Mouse (Mus musculus) spleen, postnatal 36 days (tissue): ENCODE measurements around the gene 1700066M21Rik.
A peak's percentile ranks its signal among the peaks of the same experiment; 100 is the strongest.

Experiments
- DNase-seq, 2 experiments: peaks; one replicate each; pipeline ENCODE4 v3.0.0; 2022; ENCODE audit warnings: low spot score in 2 of 2, mixed read lengths in 1 of 2

1700066M21Rik gene

DNA sequence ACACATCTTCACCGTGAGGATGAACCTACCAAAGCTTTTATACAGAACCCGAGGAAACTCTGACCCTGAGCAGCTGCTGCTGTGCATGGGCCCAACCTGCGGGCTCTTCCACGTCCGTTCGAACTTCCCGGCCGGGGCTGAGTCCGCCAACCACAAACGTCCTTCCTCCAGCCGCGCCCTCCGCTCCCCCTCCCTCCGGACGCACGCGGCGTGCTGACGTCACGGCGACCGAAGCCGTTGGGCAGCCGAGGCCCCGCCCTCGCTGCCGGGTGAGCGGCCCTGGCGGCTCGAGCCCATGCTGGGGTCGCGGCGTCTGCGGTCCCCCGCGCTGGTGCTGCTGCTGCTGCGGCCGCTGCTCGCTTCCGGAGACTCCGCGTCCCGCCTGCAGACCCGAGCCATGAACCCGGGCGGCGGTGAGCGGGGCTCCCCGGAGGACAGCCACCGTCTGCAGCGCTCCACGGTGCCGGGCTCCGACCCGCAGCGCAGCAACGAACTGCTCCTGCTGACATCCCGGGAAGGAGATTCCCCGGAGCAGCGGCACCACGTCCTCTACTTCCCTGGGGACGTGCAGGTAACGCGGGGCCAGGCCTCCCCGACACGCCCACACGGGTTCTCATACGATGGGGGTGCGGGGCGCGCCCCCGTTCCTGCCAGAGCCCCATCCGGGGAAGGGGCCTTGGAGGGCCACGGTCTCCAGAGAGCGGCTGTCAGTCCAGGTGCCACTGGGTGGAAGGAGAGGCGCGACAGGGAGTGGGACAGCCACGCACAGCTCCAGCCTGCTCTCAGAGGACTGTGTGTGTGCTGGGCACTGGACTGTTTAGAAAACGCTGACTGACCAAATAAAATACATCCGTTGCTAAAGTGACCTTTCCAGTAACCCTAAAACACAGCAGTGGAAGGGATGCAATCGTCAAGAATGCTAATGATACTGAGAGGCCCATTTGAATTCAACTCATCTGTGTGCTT is at the start of gene 1700066M21Rik:
1700066M21Rik (plus strand) TSS at position 245 of the 966 bp plus-strand sequence.
- DNase-seq, result peak; percentile 94

DNA sequence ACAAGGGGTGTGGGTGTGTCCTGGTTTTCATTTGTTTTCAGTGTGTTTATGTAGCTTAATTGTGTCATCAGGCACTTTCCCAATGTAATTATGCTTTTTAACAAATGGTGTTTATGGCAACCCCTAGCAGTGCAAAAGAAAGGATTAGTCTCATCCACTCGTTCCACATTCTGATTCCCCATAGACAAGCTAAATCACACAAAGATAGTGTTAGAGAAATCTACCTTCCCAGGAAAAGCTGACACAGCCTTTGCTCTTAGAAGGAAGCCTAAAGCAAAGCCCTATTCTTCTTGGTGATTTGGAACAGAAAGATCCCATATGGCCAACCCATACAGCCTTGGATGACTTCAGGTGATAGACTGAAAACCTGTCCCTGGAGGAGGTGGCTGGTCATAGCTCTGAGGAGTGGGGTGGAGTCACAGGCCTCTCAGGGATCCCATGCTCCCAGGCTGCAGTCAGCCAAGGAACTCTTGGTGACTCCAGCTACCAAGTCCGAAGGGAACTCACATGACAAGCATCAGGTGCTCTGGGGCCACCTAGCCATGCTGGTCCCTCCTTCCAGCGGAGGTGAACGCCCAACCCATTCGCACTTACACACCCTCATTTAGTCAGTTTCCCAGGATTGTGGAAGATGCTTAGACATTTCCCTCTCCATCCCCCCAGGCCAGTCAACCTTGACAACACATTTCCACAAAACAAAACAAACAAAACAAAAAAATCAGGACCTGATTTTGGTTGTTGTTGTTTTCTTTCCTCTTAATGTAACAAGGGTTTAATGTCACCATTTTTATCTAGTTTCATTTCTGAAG is 47.9 kb upstream of the 1700066M21Rik start:
- no peak for DNase-seq

DNA sequence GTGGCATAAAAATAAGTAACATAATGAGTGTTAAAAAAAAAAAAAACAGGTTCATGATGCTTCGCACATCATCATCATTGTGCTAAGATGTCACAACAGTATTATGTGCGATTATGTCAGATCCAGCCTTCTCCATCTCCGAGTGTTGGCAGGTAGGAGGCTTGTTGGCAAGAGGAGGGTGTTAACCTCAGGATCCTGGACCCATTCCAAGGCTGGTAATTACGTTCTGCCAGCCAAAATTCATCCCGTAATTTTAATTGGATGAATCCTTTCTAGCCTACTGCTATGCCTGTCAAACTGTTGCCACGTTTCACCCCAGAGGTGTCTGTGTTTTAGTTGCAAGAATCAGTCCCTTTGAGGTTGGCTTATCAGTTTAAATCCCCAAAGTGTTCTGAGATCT is 47.2 kb upstream of the 1700066M21Rik start:
- DNase-seq, result no peak

DNA sequence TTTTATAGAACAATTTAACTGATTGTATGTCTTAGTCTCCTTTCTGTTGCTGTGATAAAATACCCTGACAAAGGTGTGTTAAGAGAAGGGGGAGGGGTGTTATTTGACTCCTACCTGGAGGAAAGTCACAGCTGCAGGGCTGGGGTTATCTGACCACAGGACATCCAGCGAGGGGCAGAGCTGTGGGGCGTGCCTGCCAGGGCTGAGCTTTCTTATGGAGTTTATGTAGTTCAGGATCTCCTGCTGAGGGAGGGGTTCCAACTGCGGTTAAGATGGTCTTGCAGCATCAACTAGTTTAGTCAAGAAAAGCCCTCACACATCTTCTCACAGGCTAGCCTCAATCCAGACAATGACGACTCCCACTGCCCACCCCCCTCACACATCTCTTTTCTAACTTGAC is 45.4 kb upstream of the 1700066M21Rik start:
- DNase-seq, result no peak

DNA sequence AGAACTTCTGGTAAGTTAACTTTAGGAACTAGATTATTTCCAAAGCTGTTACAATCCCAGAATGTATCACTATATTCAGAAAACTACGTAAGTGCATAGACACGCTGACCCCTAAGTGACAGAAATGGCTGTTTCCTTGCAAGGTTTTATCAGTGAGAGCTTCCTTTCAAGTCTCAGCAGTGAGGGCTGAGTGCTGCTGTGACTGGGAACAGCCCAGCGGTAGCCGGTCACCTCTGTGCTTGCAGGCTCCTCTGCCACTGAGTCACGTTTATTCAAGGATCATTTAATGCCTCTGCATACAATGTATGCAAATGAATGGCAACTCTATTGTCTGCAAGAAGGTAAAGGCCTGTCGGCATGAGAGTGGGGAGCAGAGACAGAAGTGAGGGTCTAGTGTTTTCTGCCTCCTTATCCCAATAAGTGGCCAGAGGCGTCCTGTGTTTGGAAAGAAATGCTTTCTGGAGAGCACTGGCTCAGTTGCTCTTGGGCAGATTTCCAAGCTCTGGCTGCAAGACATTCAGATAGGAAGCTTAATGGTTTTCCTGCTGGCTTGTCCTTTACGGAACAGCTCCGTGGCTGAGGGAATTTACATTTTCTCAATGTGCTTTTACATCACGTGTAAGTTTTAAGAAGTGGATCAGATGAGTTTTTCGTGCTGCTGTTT is 43.7 kb upstream of the 1700066M21Rik start:
- no peak for DNase-seq

DNA sequence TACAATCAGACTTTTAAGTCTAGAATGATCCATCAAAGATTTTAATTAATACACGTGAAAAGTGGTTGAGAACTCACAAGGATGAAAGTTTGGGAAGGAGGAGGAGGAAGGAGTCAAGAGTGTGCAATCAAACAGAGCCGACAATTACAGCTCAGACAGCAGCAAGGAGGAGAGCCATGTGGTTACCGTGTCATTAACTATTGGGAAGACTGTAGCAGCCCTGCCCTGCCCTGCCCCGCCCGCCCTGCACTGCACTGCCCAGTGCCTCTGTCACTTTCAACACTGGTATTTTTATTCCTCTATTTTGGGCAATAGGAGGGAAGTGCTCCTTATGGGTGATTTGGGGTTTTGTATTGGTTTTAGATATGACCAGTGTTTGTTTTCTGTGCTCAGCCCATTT is 42.2 kb upstream of the 1700066M21Rik start:
- no peak for DNase-seq

DNA sequence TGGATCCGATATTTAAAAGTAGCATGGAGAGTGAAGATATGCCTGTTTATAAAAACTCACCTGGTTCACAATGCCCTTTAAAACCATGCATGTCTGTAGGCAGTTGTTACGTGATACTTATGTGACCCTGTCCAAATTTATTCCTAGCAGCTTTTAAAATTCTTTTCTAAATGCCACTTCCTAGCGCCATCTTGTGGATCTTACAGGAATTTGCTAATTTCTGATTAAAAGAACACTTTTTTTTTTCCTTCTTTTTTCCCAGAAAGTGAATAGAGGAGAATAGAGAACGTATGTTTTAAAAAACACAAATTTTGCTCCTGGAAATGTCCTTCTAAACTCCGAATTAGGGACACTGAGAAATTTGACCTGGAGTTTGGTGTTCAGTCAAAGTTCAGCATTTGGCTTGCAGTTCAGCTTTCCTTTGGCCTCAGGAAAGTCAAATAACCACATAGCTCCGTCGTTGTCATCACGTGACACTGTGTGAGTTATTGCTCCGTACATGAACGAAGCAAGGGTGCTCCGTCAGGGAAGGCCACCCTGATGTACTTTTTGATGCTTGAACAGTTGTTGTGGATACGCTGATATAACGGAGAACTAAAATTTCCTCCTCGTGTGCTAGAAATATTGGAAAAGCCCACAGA is 38.1 kb upstream of the 1700066M21Rik start:
- DNase-seq, result no peak

DNA sequence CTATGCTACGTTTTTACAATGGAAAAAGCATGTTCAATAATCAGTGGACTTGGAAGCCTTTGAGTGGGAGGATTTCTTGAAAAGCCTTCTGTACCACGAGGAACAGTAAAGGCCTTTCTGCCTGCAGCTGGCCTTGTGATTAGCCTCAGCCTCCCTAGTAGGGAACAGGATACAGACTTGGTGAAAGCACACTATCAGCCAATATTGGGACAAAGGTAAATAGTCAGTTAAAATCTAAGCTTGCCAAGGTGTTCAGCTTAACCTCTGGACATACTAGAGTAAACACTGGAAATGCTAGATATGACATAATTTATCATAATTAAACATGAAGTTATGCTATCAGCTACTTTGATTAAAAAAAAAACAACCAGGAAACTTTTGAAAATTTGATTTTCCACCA is 36.2 kb upstream of the 1700066M21Rik start:
- DNase-seq, result no peak

DNA sequence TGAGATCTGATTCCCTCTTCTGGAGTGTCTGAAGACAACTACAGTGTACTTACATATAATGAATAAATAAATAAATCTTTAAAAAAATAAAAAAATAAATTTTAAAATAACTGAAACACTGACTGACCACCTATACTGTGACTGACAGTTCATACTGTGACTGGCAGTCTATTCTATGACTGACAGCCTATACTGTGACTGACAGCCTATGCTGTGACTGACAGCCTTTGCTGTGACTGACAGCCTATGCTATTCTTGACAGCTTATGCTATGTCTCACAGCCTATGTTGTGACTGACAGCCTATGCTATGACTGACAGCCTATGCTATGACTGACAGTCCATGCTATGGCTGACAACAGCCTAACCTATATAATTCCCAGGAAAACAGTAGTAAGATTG is 29.9 kb upstream of the 1700066M21Rik start:
- DNase-seq, result no peak

DNA sequence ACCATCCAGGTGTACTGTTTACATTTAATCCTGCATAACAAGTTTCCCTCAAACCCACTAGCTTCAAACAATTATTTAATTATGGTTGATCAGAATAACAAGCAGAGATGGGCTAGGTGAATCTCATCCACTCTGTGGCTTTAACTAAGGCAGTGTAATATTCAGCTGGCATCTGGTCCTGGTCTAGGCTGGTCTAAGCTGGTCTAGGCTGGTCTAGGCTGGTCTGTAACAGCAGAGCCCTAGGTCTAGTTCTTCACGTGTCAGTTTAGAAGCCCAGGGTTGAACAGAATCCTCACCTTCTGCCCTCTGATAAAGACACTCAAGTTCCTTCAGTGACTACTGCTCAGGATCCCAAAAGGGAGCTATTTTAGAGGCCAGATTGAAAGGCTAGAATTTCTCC is 25.5 kb upstream of the 1700066M21Rik start:
- DNase-seq, result no peak

DNA sequence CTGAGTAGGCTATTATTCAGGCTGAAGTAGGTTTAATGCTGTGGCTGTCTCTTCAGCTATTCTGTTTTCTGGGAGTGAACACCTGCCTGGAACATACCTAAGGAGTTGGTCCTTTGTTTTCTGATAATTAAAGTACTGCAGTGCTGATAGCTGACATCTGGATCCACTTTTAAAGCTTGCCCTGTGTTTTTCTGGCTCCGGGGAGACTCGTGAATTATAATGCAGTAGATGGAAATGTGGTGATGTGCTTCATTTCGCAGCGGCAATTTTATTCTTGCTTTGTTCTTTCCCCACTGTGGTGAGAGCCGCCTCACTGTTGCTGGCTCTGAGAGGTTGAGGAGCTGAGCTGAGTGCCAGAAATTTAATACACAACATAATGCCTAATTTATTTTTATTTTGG is 18.9 kb upstream of the 1700066M21Rik start:
- DNase-seq, result no peak

DNA sequence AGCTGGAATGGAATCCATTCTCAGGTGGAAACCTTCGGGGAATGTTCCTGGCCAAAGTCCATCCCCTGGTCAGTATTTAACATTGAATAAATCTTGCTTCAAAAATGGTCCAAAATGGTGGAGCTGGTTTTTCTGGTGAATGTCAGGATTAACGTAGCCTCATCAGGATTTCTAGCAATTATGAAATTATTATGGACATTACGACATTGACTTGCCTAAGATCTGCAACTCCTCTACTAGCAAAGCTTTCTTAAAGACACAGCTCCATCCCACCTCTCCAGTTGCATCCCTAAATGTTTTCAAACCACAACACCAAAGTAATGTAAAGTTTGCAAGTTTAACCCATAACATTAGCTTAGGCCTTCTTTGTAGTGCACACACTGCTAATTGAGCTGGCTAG is 10.0 kb upstream of the 1700066M21Rik start:
- DNase-seq, result no peak

DNA sequence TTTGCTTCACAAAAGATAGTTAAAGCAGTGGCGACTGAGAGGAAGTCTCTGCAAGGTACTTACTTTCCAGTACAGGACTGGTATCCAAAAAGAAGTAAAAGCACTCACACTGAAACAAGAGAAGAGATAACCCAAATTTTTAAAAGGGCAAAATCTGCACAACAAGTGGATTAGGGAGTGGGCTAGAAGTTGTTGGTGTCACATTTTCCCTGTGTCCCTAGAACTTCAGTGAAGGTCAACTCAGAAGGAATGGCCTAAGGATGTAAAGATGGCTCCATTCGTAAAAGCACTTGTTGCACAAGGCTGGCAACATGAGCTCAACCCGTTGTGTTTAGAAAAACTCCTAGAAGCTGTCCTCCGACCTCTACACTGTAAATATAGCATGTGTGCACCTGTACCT is 8.3 kb upstream of the 1700066M21Rik start:
- DNase-seq, result no peak

DNA sequence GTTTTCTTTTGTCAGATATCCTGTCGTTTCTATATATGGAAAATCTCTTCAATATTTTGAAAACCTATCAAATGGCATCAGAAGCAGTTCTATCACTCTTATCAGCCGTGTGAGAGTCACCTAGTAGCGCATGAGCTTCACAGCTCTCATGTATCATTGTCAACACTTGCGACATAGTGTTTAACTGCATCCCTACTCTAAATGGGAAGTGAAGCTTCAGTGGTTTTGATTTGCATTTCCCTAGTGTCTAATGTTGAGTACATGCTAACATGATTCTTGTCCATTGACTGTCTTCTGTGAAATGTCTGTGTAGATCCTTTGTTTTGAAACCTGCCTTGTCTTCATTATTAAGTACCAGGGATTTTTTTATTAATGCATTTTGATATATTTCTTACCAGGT is 7.0 kb upstream of the 1700066M21Rik start:
- no peak for DNase-seq

DNA sequence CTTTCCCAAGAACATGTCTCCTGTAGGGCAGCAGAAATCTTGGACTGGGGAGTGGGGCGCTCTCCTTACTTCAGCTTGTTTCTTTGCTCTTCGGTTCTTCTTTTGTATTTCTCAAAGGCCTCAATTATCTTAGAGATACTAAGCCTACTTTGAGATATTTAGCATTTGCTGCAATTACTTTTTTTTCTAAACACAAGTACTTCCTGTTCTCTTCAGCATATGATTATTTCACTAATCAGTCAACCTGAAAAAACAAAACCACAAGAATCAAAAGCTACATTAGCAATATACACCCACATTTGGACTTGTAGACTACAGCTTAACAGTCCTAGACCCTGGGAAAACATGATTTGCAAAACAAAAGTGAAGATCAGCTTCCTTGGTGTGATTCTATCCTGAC is 2.1 kb upstream of the 1700066M21Rik start:
- DNase-seq, result no peak

DNA sequence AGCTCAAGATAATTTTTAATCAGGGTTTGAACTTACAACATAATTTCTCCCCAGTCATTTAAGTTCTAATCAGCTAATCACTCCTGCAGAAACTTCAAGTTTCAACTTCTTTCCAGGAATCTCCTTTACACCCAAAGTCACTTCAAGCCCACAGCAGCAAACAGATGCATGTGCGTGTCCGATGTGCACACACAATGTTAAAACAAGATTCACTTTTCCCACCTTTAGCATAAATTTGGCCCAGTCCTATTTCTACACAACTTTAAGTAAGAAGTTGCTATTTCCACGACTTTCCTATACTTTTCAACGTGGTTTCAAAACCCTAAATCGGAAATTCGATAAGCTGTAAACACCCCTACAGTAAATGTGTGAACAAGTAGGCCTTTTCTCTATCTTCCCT is 614 bp upstream of the 1700066M21Rik start:
- no peak for DNase-seq

DNA sequence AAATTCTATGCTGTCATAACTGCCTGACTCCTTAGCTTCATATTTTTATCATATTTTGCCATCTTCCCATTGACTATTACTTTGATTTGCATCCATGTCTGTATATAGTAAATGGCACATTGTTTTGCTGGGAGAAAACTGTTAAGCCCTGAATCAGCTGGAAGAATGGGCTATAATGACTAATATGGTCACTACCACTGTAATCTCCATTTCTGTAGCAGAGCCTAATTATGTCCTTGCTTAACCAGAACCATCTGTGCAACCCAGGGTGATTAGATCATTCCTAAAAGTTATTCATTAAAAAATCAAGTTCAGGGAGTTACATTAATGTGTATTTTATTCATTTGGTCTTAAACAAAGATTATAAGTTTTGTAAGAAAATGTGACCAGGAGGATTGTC is 9.1 kb downstream of the 1700066M21Rik start:
- DNase-seq, result no peak

DNA sequence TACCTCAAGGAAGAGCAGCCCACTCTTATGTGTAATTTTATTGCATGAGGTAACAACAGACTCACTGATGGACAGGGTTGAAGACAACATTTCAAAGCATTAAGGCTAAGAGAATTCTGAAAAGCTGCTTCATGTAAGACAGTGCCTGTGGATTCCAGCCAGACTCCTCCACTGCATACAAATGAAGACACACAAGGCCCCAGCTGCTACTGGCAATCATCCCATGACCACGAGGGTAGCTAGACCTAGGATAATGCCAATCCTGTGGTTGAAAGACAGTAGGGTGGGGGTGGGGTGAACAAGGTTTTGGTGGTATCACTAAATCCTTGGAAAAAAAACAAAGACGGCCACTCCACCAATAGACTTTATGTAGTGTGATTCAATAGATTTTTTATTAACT is 10.5 kb downstream of the 1700066M21Rik start:
- no peak for DNase-seq

DNA sequence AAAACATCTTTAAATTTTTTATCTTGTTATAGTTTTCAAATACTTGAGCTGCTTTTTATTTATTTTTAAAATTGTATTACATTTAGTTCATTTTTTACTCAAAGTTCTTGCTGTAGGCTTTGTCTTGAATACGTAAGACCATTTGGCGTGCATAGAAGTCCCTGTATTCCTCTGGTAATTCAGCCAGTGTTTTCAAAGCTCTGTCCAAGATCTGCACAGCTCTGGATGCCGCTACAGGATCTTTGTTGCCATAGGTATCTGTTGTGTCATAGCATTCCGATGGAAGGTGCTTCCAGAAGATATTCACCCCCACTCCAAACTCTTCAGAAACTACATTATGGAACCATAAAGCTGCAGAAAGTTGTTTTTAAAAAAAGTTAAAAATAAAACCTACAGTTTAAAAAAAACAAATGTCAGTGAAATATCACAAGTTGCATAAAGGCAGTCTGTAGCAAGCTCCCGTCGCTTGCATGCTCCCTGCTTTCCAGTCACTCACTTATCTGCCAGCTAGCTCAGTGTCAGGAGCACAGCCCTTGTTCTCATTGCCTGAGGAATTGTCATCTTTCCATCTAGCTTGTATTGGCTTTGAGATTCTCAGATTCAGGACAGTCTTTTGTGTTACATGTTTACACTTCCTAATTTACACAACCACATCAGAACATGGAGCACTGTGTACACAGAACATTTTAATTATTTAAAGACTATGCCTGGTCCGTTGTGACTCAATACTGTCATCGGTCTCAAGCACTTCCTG is 11.2 kb downstream of the 1700066M21Rik start:
- no peak for DNase-seq

DNA sequence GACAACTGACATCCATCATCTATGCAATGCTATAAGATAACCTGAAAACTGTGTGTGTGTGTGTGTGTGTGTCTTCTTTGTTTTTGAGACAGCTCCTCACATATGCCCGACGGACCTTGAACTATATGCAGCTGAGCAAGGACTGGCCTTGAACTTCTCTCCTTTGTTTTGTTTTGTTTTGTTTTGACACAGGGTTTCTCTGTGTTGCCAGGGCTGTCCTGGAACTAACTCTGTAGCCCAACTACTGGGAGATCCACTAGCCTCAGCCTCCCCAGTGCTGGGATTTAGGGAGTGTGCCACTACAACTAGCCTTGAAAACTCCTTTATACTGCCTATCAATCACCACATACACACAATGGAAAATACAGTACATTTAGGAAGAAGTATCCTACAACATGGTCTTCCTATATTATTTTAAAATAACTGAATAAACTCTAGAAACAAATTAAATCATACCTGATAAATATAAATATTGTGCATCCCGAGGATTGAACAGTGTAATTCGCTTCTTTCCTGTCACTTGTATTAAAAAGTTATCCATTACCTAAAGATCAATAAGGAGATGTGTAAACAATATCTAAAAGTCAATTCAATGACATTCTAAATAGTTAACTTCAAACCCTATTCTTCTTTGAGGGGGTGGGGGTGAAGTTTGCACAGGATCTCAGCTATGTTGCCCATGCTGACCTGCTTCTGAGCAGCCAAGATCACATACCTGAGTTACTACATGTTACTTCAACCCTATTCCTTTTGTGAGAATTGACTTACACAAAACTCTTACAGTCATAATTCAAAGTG is 13.8 kb downstream of the 1700066M21Rik start:
- DNase-seq, result no peak
